Mouse (Mus musculus): ENCODE results near the gene 2310046K23Rik.

DNA sequence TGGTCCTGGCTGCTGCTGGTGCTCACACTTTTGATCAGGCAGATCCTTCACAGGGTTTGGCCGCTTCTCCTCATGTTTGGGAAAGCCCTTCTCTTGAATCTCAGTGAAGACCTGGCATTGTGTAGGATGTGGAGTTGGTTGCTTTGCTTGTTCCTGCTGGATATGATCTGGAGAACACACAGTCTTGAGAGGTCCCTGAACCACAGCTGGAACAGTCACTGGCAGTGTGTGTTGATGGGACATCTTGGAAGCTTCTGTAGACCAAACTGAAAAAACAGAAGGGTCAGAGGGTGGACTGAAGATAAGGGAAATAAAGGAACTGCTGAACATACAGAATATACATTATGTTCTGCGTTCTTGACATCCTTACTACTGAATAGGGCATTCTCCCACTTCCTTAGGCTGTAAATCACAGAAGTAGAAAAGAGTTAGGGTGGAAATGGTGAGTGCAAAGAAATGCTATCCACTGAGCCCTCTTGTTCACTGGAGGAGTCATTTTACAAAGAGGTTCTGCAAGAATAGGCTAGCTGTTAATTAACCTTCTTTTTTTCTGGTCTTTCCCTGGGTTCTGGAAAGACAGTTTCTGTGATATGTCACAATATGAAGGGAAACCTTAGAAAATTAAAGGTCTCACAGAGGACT is 38.3 kb upstream of the 2310046K23Rik start:
- no peak for TF ChIP-seq CHD1 (IDR thresholded peaks at IDR 0.05; ENCODE audit: low read depth, low read length)
- TF ChIP-seq MYC (IDR thresholded peaks at IDR 0.05; ENCODE audit: low read depth, low read length): no peak
- TF ChIP-seq RAD21 (IDR thresholded peaks at IDR 0.05; ENCODE audit: low read depth, low read length): no peak
- no peak for TF ChIP-seq CTCF (conservative IDR thresholded peaks at IDR 0.05 in 1 of 2, IDR thresholded peaks at IDR 0.05 in 1 of 2; ENCODE audit: low read depth in 2 of 2, low read length in 2 of 2)
- TF ChIP-seq POLR2A (IDR thresholded peaks at IDR 0.05; ENCODE audit: low read depth, low read length): no peak

All from CH12.LX (cell line).